Mouse (Mus musculus) brown adipose tissue, adult 24 weeks (tissue): Measurements from ENCODE around the gene Ttc7b. TPM values are rescaled to one million over a fixed set of nuclear protein-coding genes. Genes with fewer than 3 reads are reported as not detected.

Experiments
- H3K27ac ChIP-seq: fragments of 200-500 bp; replicated peaks from 2 replicates; pipeline ENCODE4 v1.5.1; 2012; ENCODE audit warnings: low read depth, mild to moderate bottlenecking, low read length
- H3K4me1 ChIP-seq: fragments of 200-500 bp; 2 replicates; pipeline ENCODE4 v1.6.1; 2012; ENCODE audit warnings: low read length, mixed read lengths; ENCODE audit not compliant: control insufficient read depth, insufficient read depth, insufficient read length
- H3K4me3 ChIP-seq: fragments of 200-500 bp; 2 replicates; pipeline ENCODE4 v1.5.1; 2012; ENCODE audit warnings: low read depth, mild to moderate bottlenecking, low read length, moderate library complexity; ENCODE audit not compliant: insufficient read depth
- polyA plus RNA-seq: library from polyadenylated mRNA; stranded (reverse); fragments of >200 nt; gene quantifications from 2 replicates; pipeline ENCODE4 v1.2.4, GENCODE M21; 2012; ENCODE audit not compliant: missing spikeins, insufficient read depth, insufficient read length

Ttc7b gene
- polyA plus RNA-seq, 1 experiment = 37.7 TPM

DNA sequence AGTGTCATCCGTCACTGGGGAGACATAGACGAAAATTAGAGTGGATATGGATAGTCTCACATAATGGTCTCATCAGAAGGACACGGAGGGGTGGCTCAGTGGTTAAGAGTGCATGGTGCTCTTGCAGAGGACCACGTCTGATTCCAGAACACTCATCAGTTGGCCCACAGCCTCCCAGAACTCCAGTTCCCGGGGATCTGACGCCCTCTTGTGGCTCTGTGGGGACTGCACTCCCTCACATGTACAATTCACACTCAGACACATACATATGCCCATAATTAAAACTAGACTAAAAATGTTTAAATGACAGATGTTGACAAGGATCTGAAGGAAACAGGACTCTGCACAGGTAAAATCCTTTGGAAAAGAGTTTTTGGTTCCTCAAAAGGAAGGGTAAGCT is 34.4 kb downstream of the Ttc7b start:
- Histone ChIP-seq H3K4me3 (no peak overlapping the region), H3K4me1 (peaks cover 9% of the 10 kb centered on the region; the same call in 1 of the 2 replicates), H3K27ac (no peak overlapping the region)

DNA sequence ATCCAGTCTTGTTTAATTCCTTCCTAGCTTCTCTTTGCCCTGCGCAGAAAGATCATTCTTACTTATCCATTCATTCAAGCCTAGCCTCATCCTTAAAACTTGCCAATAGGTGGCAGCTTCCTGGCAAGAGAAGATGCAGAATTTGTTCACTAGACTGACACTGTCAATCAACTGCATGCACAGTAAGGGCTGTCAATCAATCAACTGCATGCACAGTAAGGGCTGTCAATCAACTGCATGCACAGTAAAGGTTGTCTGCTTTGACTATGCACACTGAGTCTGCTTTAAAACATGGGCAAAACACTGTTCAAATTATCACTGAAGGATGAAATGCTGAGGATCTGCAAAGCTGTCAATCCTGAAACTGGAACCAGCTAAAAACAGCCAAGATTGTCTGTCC is 37.6 kb downstream of the Ttc7b start:
- H3K27ac ChIP-seq = no peak overlapping the region
- peaks cover 22% of the 10 kb centered on the region for H3K4me1 ChIP-seq
- no peak overlapping the region for H3K4me3 ChIP-seq

DNA sequence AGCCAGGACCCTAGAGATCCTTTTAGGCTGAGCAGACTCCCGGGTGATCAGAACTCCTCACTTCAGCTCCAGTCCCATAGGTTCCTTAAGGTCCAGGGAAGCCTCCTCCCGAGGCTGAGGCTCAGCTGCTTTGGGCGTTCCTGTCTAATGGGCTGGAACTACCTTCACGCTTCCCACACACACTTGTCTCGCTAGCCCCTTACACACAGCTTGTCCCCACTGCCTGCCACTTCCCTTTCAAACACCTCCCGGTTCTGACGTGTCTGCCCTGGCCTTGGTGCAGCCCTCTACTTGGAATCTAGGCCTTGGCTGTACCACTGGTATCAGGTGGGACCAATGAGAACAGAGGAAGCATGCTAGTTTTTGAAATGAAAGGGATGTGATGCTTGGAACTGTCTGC is 38.4 kb downstream of the Ttc7b start:
- Histone ChIP-seq H3K4me1 (peaks cover 22% of the 10 kb centered on the region), H3K27ac (no peak overlapping the region), H3K4me3 (no peak overlapping the region)

DNA sequence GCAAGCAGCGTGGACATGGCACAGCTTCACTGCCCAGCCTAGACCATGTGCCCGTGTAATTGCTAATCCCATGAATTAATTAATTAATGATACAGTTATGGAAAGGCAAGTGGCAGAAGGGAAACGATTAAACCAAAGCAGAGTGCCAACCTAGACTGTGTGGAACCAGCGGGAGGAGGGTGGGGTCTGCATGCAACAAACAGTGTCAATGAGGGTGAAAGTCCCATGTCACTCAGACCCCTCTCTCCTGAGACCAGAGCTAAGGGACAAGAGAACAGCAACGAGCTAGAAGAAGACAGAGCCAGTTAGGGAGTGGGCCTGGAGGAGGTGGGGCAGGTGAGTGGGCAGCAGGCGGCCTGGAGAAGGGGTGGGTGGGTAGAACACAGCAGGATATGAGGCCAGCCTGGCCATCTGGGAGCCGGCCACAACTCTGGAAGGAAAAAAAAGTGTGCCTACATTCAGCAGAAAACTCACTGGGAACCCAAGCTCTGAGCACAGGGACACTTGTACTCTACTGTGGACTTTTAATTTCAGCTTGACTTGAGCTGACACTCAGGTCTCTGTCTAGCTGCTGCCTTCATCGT is 39.1 kb downstream of the Ttc7b start:
- 0 out of 2 replicates have a peak overlapping the region, but pooled peaks have one; percentile 7 for H3K27ac ChIP-seq
- H3K4me1 ChIP-seq = peaks cover 22% of the 10 kb centered on the region
- H3K4me3 ChIP-seq = no peak overlapping the region

DNA sequence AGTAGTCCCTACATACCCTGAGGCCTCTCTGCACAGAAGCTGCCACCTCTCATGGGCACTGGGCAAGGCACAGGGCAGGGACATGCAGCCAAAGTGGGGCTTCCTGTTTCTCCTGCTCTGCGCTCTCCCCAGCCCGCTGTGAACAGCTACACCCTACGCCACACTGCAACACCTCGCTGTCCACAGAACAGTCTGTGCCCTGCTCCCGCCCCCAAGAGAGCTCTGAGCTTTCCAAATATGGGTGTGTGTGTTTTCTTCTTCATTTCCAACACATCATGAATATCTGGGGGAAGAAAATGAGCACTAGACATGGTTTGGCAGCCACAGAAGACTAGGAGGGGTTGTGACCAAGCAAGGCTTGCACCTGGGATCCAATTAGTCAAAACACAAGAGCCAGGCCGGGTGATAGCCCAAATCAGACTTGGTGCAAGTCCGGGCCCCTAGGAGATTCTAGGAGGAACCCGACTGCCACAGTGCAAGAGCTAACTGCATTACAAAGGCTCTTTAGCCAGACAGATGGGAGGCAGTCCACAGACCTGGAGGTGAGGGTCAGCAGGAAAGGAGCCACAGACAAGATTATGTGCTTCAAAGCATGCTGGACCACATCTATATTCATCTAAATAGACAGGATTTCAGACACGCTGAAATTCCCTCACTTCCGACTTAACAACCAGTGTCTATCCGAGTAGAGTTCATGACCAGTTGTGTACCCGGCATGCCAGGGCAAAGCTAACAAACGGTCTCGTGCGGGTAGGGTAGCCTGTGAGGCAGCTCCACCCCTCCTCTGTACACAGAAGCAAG is 39.8 kb downstream of the Ttc7b start:
- H3K4me3 ChIP-seq = no peak overlapping the region
- peaks cover 23% of the 10 kb centered on the region for H3K4me1 ChIP-seq
- H3K27ac ChIP-seq = peak overlapping the region; percentile 7; the same call in 1 of the 2 replicates

DNA sequence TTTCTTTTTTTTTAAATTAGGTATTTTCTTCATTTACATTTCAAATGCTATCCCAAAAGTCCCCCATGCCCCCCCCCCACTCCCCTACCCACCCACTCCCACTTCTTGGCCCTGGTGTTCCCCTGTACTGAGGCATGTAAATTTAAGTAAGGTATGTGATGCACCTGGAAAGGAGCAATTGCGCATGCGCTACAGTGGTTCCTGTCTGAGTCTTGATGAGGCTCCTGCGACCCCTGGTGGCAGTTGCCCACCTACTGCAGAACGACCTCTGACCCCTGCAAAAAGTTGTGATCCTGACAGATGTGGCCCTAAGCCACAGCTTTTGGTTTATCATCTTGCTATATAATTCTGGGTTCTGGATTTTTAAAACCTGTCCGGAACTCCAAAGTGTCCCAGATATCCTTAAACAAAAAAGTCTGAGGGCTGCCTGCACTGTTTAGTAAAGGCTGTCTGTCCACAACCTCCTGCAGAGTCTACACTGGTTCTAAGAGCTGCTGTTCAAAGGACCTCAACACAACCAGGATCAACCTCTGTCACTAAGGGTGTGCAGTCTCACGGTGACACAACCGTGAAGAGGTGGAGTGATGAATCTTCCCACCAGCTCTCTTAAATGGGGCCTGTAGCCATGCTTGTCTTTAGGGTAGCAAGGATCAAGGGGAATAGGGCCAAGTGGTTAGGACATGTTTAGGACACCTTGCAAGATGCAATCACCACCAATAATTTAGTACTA is 40.6 kb downstream of the Ttc7b start:
- H3K4me1 ChIP-seq = peaks cover 29% of the 10 kb centered on the region
- no peak overlapping the region for H3K4me3 ChIP-seq
- peak overlapping the region; percentile 37 for H3K27ac ChIP-seq

DNA sequence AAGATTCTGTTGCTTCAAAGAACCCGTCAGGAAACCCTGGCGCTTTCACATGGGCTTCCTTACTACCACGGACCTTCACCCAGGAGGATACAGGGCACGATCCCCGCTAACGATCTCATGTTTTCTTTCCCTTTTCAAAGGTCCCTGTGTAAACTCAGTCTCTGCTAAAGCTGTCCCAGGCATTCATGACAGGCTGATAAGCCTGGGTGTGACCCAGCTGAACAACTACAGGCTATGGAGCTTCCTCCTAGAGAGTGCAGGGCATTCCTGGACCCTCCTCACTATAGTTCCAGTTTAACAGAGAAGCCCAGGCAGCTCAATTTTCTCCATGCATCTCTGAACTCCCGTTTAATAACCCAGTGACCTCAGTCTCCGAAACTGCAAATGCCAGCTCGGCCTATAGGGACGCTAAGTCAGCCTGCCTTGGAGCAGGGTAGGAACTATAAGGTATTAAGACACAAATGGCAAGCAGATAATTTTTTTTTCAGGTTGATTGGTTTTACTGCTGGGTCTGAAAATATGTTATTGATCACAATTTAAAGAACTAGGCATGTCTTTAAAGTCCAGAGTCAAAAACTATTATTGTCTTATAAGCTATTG is 41.3 kb downstream of the Ttc7b start:
- no peak overlapping the region for H3K4me3 ChIP-seq
- H3K27ac ChIP-seq = peak overlapping the region; percentile 10; the same call in 1 of the 2 replicates
- peaks cover 29% of the 10 kb centered on the region for H3K4me1 ChIP-seq

DNA sequence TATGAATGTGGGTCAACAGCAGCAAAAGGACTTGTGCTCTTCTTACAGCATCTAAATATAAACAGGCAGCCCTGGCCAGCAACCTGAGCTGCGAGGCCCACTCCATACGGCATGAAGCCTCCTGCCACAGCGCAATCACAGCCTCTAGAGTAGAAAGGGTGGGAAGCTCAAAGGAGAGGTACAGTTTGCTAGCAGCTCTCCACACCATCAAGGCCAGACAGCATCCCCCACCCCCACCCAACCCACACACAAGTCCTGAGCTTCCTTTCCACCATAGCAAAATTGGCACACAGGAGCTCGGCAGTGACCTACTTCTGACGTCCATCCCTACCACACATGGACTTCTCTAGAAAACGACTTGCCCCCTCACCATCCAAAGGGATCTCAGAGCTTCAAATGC is 42.0 kb downstream of the Ttc7b start:
- no peak overlapping the region for H3K4me3 ChIP-seq
- peaks cover 29% of the 10 kb centered on the region for H3K4me1 ChIP-seq
- H3K27ac ChIP-seq = peak overlapping the region; percentile 10; the same call in 1 of the 2 replicates

DNA sequence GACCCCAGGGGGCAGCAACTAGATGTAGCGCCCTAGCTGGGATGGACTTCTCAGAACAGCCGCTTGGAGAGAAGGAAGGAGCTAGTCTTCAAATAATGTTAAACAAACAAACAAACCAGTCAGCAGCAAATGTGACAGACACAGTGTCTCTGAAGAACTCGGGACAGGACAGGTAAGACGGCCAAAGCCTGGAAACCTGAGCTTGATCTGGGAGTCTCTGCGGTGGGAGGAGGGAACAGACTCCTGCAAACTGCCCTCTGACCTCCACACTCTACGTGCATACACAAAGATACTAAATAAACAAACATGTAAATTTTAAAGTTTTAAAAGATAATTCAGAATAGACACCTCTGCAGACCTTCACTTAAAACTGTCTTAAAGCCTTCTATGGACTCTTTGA is 42.5 kb downstream of the Ttc7b start:
- Histone ChIP-seq H3K4me3 (no peak overlapping the region), H3K27ac (no peak overlapping the region)

DNA sequence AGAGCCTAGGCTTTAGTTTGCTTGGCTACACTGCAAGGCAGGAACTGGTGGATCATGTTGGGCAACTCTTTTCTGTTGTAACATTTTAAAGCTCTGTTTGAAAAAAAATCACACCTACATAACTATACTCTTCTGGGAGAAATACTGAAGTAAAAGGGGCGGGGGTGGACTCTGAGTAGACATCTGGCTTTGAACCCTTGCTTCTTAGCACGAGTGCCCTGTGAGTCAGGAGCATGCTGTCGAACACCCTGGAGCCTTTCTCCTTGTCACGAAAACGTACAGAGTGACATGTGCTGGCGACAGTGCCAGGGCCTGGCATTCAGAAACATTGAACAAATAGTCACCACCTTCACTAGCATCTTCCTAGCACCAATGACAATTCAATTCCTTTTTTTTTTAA is 43.2 kb downstream of the Ttc7b start:
- H3K4me3 ChIP-seq = no peak overlapping the region
- no peak overlapping the region for H3K27ac ChIP-seq
- peaks cover 29% of the 10 kb centered on the region for H3K4me1 ChIP-seq

More for the DNA sequence above, 42.5 kb downstream of the Ttc7b start:
- H3K4me1 ChIP-seq = peaks cover 29% of the 10 kb centered on the region

DNA sequence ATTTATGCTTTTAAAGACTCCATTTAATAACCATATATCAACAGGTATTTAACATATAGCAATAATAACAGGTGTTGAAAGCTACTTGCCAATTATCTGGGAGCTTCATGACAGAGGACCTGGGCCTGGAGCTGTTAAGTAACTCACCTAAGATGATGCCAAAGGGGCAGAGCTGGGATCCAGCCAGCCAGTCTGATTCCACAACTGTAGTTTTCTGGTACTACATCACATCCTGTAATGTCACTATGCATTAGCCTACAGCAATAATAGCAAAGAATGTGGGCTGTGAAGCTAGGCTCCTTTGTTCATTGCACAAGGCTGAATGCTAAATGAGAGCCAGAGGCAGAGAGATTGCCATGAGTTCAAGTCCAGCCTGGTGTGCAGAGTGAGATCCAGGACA is 44.3 kb downstream of the Ttc7b start:
- H3K27ac ChIP-seq = no peak overlapping the region
- H3K4me1 ChIP-seq = peaks cover 29% of the 10 kb centered on the region
- H3K4me3 ChIP-seq = no peak overlapping the region

DNA sequence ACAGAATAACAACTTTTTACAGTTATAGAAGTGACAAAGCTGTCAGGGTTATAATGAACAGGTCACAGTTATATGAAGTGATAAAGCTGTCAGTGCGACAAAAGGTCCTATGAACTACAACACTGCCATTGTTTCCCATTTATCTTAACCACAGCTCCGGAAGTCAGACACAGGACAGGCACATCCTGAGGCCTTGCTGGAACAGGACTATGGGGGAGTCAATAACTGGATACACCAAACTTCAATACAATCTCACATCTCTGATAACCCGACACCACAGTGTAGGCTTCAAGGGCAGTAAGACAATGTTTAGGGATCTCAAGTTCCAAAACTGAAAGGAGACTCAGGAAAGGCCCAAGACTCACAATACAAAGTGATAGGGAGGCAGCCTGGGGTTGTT is 45.1 kb downstream of the Ttc7b start:
- H3K4me3 ChIP-seq = no peak overlapping the region
- H3K4me1 ChIP-seq = peaks cover 23% of the 10 kb centered on the region
- peak overlapping the region; percentile 66; the same call in 1 of the 2 replicates for H3K27ac ChIP-seq

DNA sequence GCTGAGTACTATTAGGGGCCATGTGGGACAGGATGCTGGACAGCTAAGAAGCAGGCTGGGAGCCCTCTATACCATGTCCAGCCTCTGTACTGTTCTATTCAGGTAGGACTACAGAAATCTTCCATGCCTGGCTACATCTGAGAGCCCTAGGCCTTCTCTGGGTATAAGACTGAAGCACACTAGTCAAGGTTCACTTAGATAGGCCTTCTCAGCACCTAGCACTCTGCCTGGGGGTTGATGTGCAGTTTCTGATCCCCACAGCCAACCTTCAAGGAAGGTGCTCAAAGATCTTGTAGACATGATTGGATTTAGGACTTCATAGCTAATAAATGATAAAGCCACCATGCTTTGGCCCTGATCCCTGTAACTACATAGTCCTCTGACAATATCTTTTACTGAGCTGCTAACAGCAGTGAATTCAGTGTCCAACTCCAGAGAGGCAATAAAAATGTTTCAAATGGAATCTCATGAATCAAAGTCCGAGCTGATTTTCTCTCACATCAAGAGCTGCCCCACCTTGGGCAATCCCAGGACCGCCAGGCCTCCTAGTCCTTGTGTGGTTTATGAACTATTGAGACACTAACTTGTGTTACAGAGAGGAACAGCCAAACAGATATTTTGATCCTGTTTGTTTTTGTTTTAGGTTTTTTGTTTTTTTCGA is 45.8 kb downstream of the Ttc7b start:
- Histone ChIP-seq H3K4me3 (no peak overlapping the region), H3K27ac (0 out of 2 replicates have a peak overlapping the region, but pooled peaks have one; percentile 17), H3K4me1 (peaks cover 21% of the 10 kb centered on the region)

DNA sequence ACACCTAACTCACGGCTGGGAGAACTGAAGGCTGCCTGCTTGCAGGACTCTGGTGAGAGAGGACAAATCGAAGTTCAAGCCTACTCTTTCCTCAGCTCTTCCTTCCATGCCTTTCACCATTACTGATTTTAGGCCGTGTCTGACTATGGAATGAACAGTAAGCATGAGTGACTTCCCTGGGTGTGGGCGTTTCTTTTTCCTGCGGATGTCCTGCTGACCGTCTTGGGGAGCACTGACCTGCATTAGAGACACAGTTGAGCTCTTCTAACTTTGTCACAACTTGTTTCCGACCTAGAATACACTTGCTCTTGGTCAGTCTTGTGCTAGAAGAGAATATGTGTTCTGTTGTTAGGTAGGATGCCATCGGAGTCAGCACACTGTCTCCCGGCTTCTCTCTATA is 50.3 kb downstream of the Ttc7b start:
- H3K4me3 ChIP-seq = no peak overlapping the region
- H3K27ac ChIP-seq = peak overlapping the region; percentile 71
- peaks cover 13% of the 10 kb centered on the region for H3K4me1 ChIP-seq
